Mouse (Mus musculus) brain, embryonic 18.5 days (tissue): ENCODE measurements around the gene Cnnm3.

Experiments used
- DNase-seq: peaks from one replicate; pipeline ENCODE4 v3.0.0-alpha.2; 2012; ENCODE audit warnings: low read depth, low spot score

The Cnnm3 gene

DNA sequence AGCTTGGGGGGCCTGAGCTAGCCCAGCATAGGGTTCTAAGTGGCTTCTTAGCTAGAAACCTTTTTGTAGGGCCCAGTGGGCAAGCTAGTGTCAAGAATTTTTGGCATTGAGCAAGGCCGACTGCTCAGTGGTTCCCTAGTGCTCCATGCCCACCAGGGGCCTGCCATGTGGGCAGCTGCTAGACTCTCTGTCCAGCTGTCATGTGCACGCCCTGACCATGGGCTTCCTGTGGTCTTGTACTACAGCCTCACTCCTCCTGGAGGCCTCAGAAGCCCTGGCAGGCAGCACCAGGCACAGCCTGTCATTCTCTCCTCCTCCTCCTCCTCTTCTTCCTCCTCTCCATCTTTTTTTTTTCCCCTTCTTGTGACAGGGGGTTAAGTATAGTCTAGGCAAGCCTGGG is 14.4 kb upstream of the Cnnm3 start:
- no peak for DNase-seq

DNA sequence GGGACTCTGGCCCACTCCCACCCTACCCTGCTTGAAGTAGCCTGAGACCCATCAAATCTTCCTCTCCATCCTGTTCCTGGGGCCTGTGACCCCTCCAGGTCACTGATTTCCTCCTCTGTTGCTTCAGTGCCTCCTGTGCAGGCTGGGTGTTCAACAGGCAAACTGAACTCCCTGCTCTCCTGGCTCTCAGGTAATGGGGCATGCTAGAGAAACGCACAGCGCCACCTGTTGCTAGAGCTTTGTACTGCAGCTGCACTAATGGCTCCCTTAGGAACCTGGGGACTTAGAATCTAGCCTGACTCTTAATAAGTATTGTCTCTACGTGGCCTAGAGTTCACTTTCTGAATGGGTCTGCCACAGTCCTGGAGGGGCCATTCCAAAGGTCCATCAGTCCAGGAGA is 10.4 kb upstream of the Cnnm3 start:
- no peak for DNase-seq

DNA sequence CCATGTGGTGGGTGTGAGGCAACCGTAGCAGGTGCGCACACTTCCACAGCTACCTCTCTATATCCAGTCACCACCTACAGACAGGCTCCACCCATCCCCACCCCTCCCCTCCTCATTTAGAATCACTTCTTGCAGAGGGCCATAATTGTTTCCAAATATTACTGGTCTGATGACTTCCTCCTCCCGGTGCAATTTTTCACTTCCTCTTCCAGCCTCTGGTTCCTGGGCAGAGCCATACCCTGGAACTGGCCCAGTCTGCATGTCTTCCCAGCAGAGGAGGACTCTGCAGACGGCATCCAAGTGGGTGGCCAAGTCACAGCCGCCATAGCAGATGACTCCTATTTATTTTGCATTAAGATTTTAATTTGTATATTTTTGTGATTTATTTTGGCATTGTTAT is 3.4 kb upstream of the Cnnm3 start:
- DNase-seq = no peak

DNA sequence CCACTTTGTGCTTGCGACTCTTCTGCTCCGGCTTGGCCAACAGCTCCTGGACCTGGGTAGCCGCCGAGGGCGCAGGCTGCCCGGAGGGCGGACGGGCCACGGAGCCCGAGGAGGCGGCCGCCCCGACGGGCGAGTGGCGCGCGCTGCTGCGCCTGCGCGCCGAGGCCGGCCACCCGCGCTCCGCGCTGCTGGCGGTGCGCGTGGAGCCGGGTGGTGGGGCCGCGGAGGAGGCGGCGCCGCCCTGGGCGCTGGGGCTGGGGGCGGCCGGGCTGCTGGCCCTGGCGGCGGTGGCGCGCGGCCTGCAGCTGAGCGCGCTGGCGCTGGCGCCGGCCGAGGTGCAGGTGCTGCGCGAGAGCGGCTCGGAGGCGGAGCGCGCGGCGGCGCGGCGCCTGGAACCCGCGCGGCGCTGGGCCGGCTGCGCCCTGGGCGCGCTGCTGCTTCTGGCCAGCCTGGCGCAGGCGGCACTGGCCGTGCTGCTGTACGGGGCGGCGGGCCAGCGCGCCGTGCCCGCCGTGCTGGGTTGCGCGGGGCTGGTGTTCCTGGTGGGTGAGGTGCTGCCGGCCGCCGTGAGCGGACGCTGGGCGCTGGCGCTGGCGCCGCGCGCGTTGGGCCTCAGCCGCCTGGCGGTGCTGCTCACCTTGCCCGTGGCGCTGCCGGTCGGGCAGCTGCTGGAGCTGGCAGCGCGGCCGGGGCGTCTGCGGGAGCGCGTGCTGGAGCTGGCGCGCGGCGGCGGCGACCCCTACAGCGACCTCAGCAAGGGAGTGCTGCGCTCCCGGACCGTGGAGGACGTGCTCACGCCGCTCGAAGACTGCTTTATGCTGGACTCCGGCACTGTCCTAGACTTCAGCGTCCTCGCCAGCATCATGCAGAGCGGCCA is 660 bp downstream of the Cnnm3 start:
- peak; percentile 34 for DNase-seq

DNA sequence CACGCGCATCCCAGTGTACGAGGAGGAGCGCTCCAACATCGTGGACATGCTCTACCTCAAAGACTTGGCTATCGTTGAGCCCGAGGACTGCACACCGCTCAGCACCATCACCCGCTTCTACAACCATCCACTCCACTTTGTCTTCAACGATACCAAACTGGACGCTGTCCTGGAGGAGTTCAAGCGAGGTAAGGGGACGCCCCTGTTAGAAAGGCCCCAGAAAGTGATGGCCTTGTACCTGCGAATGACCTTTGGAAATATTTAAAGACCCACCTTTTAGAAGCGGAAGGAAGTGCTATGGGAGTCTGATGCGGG is 1.3 kb downstream of the Cnnm3 start:
- no peak for DNase-seq

DNA sequence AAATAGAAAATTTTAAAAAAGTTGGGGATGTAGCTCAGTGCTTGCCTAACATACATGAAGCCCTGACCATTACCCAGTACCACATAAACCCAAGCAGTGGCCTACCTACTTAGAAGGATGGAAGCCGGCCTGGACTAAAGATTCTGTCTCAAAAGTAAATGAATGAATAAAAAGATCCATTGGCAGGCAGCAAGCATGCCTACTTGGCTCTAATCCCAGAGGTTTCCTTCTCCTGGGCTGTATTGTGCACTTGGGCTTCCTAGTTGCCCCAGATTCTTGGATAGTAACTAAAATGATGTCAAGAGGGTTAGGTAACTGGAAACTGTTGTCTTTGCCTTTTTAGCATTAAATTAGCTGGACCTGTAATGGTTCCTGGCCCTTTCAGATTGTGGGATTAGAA is 1.6 kb downstream of the Cnnm3 start:
- no peak for DNase-seq

DNA sequence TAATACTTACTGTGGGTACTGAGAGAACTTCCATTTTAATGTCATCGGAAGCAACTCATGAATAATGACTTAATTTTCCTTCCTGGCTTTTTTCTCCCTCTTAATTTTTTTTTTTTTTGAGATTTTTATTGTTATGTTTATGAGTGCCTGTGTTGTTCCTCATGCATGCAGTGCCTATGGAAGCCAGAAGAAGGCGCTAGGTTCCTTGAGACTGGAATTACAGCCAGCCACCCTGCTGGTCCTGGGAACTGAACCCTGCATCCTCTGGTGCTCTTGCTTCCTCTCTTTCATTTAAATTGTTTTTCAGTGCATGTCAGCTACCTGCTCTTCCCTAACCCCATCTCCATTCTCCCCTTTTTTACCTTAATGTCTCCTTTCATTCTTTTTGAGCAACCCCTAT is 2.1 kb downstream of the Cnnm3 start:
- no peak for DNase-seq

DNA sequence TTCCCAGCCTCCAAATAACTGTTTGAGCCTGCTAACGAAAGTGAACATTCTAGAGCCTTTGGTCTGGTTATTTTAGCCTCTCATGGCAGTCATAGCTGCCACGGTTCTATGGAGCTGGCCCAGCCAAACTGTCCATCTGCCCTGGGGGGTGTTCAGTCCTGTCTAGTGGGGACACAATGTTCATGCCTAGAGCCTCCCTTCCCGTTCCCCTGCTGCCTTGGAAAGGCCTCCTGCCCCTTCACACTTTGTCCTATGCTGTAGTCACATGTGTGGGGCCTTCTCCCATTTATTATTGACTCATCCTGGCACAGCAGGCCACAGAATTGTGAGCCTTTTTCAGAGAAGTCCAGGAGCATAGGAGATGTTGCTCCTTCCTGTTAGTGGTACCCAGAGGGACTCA is 6.6 kb downstream of the Cnnm3 start:
- DNase-seq = no peak

DNA sequence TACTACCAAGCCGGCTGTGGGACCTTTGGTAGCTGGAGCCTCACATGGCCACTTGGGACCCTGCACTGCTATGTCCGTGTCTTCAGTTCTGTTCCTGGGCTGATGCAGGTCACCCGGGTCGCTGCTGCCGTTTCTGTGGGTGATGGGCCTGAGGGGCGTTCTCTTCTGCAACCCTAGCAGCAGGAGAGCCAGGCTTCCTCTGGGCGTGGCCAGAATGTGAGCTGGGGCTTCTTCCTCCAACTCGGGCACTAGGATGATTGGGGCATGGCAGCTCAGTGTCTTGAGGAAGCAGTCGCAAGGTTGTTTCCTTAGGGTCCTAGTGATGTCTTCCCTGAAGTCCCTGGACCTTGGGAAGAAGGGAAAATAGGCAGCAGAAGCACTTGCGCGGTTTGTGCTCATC is 8.0 kb downstream of the Cnnm3 start:
- no peak for DNase-seq

DNA sequence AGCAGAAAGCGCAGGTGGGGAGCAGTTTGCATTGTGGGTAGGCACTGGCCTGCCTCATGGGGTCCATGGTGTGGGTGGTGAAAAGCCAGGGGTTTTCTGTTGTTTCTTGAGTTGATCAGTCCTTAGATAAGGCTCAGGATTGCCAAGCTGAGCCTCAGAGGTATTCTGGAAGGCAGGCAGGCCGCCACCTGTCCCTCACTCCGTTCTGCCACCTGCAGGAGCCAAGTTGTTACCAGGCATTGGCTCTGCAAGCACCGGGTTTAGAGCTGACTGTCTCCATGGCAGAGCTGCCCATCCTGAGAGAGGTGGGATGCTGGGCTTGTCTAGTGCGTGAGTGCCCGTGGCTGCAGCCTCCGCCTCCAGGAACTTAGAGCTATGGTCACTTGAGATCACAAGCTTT is 10.5 kb downstream of the Cnnm3 start:
- DNase-seq = no peak

DNA sequence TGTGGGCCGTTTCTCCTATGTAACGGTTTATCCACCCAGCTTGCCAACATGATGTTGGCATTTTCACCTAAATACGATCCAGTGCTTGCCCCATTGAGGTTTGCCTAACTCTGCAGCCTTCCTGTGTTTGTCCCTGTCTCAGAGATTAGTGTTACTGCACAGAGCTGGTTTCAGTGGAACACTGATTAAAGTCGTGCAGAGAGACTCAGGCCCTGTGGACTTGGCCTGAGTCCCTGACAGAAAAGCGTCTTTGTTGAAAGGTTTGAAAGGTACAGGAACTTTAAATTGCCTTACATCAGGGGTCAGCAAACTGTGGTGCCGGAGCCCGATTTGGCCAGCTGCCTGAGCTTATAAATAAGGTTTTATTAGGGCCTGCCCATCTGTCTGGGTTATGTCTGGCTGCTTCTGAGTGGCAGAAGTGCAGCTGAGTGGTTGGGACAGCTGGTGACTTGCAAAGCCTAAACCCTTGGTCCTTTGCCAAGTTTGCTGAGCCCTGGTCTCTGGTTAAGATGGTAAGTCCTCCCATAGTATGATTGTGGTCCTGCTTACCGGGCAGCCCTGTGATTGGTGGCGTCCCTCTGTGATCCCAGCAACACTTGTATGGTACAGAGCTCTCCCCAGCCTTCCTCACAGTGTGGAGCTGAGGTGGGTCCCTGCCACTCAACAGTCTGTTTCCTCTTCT is 11.8 kb downstream of the Cnnm3 start:
- no peak for DNase-seq

DNA sequence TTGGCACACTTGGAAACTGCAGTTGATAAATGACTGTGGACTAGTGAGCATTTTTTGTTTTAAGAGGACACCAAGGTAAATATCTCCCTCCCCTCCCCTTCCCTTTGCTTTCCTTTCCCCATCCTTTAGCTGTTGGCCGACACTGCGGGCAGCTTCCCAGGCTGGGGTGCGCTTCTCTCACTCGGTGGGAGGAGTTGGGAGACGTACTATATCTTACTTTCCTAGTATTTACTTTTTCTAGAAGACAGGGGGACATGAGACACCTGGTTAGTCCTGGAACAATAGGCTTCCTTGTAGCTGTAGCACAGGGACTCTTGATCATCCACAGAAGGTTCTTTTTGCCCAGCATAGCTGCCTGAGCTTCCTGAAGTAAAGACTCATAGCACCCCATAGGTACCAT is 12.4 kb downstream of the Cnnm3 start:
- DNase-seq = no peak

DNA sequence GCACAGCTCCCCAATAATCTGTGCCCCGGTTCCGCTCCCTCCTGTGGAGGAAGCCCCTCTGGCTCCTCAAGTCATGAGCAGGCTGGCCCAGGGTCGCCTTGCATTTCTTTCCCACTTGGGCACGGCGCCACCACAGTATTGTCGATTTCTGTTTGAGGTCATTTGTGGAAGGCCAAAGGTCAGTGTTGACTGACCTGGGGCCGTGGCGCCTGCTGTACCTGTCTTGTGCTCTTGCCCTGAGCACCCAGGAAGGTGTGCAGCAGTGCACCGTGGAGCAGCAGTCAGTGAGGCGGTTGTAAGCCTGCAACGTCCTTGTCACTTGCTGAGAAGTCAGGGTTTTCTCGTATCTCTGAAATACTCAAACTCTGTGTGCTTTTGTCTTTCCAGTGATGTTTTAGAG is 14.1 kb downstream of the Cnnm3 start:
- DNase-seq = no peak

DNA sequence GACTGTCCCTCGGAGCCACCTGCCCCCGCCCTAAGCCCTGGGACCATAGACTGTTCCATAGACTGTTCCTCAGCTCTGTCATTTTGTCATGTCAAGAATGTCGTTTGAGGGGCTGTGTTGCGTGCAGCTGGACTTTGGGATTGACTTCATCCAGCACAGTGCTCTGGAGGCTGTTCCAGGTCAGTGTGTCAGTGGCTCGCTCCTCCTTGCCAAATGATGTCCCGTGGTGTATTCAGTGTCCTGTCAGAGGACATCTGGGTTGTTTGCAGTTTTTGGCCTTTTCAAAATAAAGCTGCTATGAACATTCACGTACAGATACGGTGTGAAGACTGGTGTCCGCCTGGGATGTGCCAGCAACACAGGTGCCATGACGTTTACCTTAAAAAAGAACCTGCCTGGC is 15.2 kb downstream of the Cnnm3 start:
- DNase-seq = no peak

DNA sequence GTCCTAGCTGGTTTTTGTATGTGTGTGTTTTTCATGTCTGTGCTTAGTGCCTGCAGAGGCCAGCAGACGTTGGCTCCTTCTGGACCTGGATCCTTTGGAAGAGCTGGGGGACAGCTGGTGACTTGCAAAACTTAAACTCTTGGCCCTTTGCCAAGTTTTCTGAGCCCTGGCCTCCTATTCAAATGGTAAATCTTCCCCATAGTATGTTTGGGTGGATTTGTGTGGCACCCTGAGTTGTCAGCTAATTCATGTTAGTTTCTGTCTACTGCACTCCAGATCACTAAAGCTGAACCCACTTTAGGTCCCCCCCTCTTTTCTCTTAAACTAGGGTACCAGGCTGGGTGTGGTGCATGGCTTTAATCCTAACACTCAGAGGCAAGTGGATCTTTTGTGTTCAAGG is 16.7 kb downstream of the Cnnm3 start:
- DNase-seq = peak; percentile 28

DNA sequence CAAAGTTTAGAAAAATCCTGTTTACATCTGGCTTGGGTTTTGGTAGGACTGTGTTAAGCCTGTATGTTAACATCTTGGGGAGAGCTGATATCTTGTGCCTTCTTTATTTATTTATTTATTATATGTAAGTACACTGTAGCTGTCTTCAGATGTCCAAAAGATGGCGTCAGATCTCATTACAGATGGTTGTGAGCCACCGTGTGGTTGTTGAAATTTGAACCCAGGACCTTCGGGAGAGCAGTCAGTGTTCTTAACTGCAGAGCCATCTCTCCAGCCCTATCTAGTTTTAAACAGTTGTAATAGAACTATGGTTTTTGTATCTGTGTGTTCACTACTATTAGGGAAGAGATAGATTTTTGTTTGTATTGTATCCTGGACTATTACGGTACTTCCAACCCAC is 17.6 kb downstream of the Cnnm3 start:
- DNase-seq = no peak

DNA sequence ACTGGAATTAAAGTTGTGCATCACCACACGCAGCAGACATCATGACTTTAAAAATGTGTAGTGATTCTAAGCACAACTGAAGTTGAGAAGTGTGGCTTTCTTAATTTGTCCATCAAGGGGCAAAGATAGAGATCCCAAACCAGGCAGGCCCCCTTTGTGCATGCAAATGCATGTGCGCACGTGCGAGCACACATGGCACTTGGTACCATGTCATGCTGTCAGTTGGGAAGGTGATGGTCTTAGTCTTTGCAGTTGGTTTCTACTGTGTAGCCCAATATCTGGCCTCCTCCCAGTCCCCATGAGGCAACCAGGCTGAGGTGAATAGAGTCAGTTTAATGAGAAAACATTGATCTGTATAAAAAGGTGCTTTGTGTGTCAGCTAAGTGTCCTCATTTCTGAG is 18.2 kb downstream of the Cnnm3 start:
- DNase-seq = no peak

DNA sequence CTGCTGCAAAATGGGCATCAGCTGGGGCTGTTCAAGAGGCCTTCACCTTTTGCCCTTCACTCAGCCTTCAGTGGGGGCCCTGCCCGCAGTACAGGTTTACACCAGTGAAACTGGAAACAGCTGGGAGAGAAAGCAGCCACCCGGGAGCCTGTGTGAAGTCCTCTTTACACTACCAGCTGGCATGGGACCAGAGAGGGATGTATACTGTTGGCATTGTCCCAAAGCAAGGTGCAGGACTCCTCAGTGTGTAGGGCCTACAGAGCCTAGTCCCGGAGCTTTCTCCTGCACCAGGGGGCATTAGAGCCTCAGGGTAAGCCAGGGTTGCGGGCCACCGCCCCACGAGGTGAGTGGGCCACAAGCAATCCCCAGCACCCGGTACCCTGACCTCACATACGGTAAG is 18.8 kb downstream of the Cnnm3 start:
- no peak for DNase-seq

DNA sequence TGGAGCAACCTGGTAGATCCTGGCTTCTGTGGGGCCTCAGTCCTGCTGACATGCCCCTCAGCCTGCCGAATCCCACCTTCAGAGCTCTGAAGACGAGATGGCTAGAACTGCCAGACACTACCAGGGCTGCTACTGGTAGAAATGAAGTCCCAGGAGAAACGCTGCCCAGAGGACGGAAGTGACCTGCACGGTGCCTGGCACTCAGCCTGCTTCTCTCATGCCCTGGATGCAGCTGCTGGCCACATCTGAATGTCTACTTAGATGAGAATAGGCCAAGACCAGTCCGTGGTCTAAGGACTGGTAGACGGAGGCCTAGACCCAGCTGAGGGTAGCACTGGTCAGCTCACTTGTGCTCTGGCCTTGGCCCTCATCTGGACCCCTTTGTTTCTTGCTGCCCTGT is 19.3 kb downstream of the Cnnm3 start:
- DNase-seq = no peak

DNA sequence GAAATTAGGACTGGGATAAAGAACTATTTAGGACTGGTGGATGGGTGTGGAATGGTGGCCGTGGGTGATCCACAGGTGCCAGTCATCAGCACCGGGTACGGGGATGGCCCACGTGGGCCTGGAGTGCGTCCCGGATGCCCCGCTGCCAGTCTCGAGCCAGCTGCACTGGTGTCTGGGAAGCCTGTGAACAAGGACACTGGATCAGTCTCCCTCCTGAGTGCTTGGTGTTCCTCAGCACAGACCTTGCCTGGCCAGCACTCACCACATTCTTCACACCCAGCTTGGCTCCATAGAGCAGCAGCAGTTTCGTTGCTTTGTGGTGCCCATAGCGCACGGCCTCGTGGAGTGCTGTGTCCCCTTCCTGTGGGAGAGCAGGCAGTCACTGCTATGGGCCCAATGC is 19.8 kb downstream of the Cnnm3 start:
- no peak for DNase-seq

DNA sequence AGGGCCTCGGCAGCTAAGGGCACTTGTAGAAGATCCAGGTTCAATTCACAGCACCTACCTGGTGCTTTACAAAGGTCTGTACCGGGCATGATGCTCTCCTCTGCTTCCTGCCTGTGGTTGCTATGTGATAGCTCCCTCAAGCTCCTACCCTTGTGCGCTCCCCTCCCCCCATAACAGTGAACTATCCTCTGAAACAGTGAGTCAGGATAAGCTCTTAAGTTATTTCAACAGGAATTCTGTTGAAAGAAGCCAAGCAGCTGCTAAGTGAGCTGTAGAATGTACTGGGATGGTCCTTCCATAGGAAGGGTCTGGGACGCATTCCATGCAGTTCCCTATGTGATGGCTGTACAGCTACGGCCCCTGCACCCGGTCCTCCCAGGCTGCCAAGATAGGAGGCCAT is 21.9 kb downstream of the Cnnm3 start:
- DNase-seq = no peak

DNA sequence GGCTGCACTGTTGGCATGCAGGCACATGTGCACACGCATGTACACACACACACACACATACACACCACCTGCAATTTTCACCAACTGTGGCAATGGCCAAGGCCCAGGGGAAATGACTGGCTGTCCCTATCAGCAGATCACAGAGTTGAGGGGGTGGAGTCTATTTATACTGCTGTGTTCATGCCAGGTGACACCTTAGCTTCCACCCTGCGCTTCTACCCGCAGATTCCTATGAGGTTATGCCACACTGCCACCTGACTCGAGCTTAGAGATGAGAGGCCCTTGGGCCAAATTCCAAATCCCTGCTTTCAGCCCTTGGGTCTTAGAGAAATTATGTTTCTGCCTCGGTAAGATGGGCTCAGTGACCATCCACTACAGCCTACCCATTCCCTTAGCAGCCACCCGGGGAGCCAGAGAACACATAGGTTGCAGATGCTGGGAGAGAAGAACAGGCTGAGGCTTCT is 23.0 kb downstream of the Cnnm3 start:
- DNase-seq = no peak
